Mouse (Mus musculus): Measurements from ENCODE around the gene Htra2. TPM values are rescaled to one million over a fixed set of nuclear protein-coding genes. Genes with fewer than 3 reads are reported as not detected.

Htra2 gene
- polyA plus RNA-seq, 1 experiment from 2014 or later = 63.2 TPM

- Histone ChIP-seq H3K4me2 (replicated peaks) (no peak overlapping the region), H3K27ac (replicated peaks) (no peak overlapping the region), H3K9me3 (no peaks in the 10 kb centered on the region), H3K27me3 (peaks cover 57% of the 10 kb centered on the region), H3K4me1 (peaks cover 3% of the 10 kb centered on the region; the same call in 1 of the 2 replicates), H3K4me3 (no peak overlapping the region), H3K36me3 (no peaks in the 10 kb centered on the region), H3K9ac (replicated peaks) (no peak overlapping the region)
- no peak for ATAC-seq (ENCODE audit: low FRiP score, low read depth)
- WGBS = 79% methylated on average over 8 of the region's 8 CpGs
Observed at GRCm38 (mm10) chr6:83027293-83027692, 27.8 kb downstream of the Htra2 start.

GRCm38 (mm10) chr6:83025221-83025620 lies 29.9 kb downstream of the Htra2 start:
- peaks cover 36% of the 10 kb centered on the region for H3K27me3 ChIP-seq
- H3K9me3 ChIP-seq = no peaks in the 10 kb centered on the region
- H3K36me3 ChIP-seq = no peaks in the 10 kb centered on the region
- ATAC-seq (ENCODE audit: low FRiP score, low read depth) = no peak
- H3K27ac ChIP-seq (replicated peaks) = no peak overlapping the region
- no peak overlapping the region for H3K4me2 ChIP-seq (replicated peaks)
- no peak overlapping the region for H3K9ac ChIP-seq (replicated peaks)
- H3K4me3 ChIP-seq = no peak overlapping the region
- 94% methylated on average over 4 of the region's 4 CpGs for WGBS
- H3K4me1 ChIP-seq = no peaks in the 10 kb centered on the region; the same call in 1 of the 2 replicates

- Histone ChIP-seq H3K9ac (replicated peaks) (no peak overlapping the region), H3K4me1 (no peaks in the 10 kb centered on the region), H3K27me3 (peaks cover 28% of the 10 kb centered on the region), H3K36me3 (no peaks in the 10 kb centered on the region), H3K9me3 (no peaks in the 10 kb centered on the region), H3K27ac (replicated peaks) (no peak overlapping the region), H3K4me3 (no peak overlapping the region), H3K4me2 (replicated peaks) (no peak overlapping the region)
- 68% methylated on average over 4 of the region's 4 CpGs for WGBS
- no peak for ATAC-seq (ENCODE audit: low FRiP score, low read depth)
Observed at GRCm38 (mm10) chr6:83024421-83024820, 30.7 kb downstream of the Htra2 start.

GRCm38 (mm10) chr6:83023786-83024185 lies 31.3 kb downstream of the Htra2 start:
- WGBS = 99% methylated on average over 2 of the region's 2 CpGs
- Histone ChIP-seq H3K27ac (replicated peaks) (no peak overlapping the region), H3K9me3 (no peaks in the 10 kb centered on the region), H3K4me3 (no peak overlapping the region), H3K27me3 (peaks cover 22% of the 10 kb centered on the region), H3K4me1 (no peaks in the 10 kb centered on the region), H3K36me3 (no peaks in the 10 kb centered on the region), H3K9ac (replicated peaks) (no peak overlapping the region), H3K4me2 (replicated peaks) (no peak overlapping the region)
- ATAC-seq (ENCODE audit: low FRiP score, low read depth) = no peak

- WGBS = 84% methylated on average over 9 of the region's 9 CpGs
- no peak overlapping the region for H3K4me3 ChIP-seq
- no peak overlapping the region for H3K9ac ChIP-seq (replicated peaks)
- no peak for ATAC-seq (ENCODE audit: low FRiP score, low read depth)
- no peak overlapping the region for H3K4me2 ChIP-seq (replicated peaks)
- no peak overlapping the region for H3K27ac ChIP-seq (replicated peaks)
- H3K9me3 ChIP-seq = no peaks in the 10 kb centered on the region
- H3K36me3 ChIP-seq = no peaks in the 10 kb centered on the region
- peaks cover 14% of the 10 kb centered on the region for H3K27me3 ChIP-seq
- H3K4me1 ChIP-seq = no peaks in the 10 kb centered on the region
Observed at GRCm38 (mm10) chr6:83023008-83023407, 32.1 kb downstream of the Htra2 start.

- H3K4me2 ChIP-seq (replicated peaks) = no peak overlapping the region
- H3K36me3 ChIP-seq = no peaks in the 10 kb centered on the region
- no peaks in the 10 kb centered on the region for H3K9me3 ChIP-seq
- no peak overlapping the region for H3K9ac ChIP-seq (replicated peaks)
- 90% methylated on average over 4 of the region's 4 CpGs for WGBS
- H3K27me3 ChIP-seq = peaks cover 8% of the 10 kb centered on the region; the same call in 1 of the 2 replicates
- ATAC-seq (ENCODE audit: low FRiP score, low read depth) = no peak
- no peak overlapping the region for H3K4me3 ChIP-seq
- no peak overlapping the region for H3K27ac ChIP-seq (replicated peaks)
- no peaks in the 10 kb centered on the region for H3K4me1 ChIP-seq
Observed at GRCm38 (mm10) chr6:83020836-83021593, 34.1 kb downstream of the Htra2 start.

- WGBS = 93% methylated on average over 6 of the region's 6 CpGs
- H3K4me2 ChIP-seq (replicated peaks) = no peak overlapping the region
- H3K9ac ChIP-seq (replicated peaks) = no peak overlapping the region
- no peak overlapping the region for H3K4me3 ChIP-seq
- H3K27ac ChIP-seq (replicated peaks) = no peak overlapping the region
- no peaks in the 10 kb centered on the region for H3K36me3 ChIP-seq
- no peaks in the 10 kb centered on the region for H3K4me1 ChIP-seq
- no peak for ATAC-seq (ENCODE audit: low FRiP score, low read depth)
- peaks cover 6% of the 10 kb centered on the region; the same call in 1 of the 2 replicates for H3K27me3 ChIP-seq
- no peaks in the 10 kb centered on the region for H3K9me3 ChIP-seq
Observed at GRCm38 (mm10) chr6:83020121-83020520, 35.0 kb downstream of the Htra2 start.

GRCm38 (mm10) chr6:83019044-83019443 lies 36.0 kb downstream of the Htra2 start:
- no peaks in the 10 kb centered on the region for H3K4me1 ChIP-seq
- WGBS = 75% methylated on average over 3 of the region's 3 CpGs
- no peaks in the 10 kb centered on the region for H3K9me3 ChIP-seq
- no peaks in the 10 kb centered on the region for H3K36me3 ChIP-seq
- H3K4me2 ChIP-seq (replicated peaks) = no peak overlapping the region
- 0 out of 2 replicates have a peak, but pooled peaks cover 3% of the 10 kb centered on the region for H3K27me3 ChIP-seq
- no peak overlapping the region for H3K4me3 ChIP-seq
- no peak for ATAC-seq (ENCODE audit: low FRiP score, low read depth)
- no peak overlapping the region for H3K9ac ChIP-seq (replicated peaks)
- no peak overlapping the region for H3K27ac ChIP-seq (replicated peaks)

- Histone ChIP-seq H3K4me1 (no peaks in the 10 kb centered on the region), H3K4me2 (replicated peaks) (no peak overlapping the region), H3K9ac (replicated peaks) (no peak overlapping the region), H3K27ac (replicated peaks) (no peak overlapping the region), H3K27me3 (no peaks in the 10 kb centered on the region), H3K9me3 (no peaks in the 10 kb centered on the region), H3K4me3 (no peak overlapping the region), H3K36me3 (no peaks in the 10 kb centered on the region)
- WGBS = 72% methylated on average over 3 of the region's 3 CpGs
- no peak for ATAC-seq (ENCODE audit: low FRiP score, low read depth)
Observed at GRCm38 (mm10) chr6:83017190-83017589, 37.9 kb downstream of the Htra2 start.

- H3K27me3 ChIP-seq = no peaks in the 10 kb centered on the region
Observed at GRCm38 (mm10) chr6:83015749-83016148, 39.3 kb downstream of the Htra2 start.

GRCm38 (mm10) chr6:83014482-83015466 lies 40.3 kb downstream of the Htra2 start:
- no peak for ATAC-seq (ENCODE audit: low FRiP score, low read depth)
- H3K4me1 ChIP-seq = no peaks in the 10 kb centered on the region
- H3K27ac ChIP-seq (replicated peaks) = no peak overlapping the region
- H3K4me3 ChIP-seq = no peak overlapping the region
- H3K9ac ChIP-seq (replicated peaks) = no peak overlapping the region
- H3K27me3 ChIP-seq = no peaks in the 10 kb centered on the region
- H3K9me3 ChIP-seq = no peaks in the 10 kb centered on the region
- 78% methylated on average over 12 of the region's 12 CpGs for whole genome bisulfite sequencing
- H3K4me2 ChIP-seq (replicated peaks) = no peak overlapping the region
- H3K36me3 ChIP-seq = no peaks in the 10 kb centered on the region

More at GRCm38 (mm10) chr6:83015749-83016148, 39.3 kb downstream of the Htra2 start:
- Histone ChIP-seq H3K9ac (replicated peaks) (no peak overlapping the region), H3K4me3 (no peak overlapping the region), H3K4me2 (replicated peaks) (no peak overlapping the region), H3K9me3 (no peaks in the 10 kb centered on the region), H3K4me1 (no peaks in the 10 kb centered on the region), H3K27ac (replicated peaks) (no peak overlapping the region), H3K36me3 (no peaks in the 10 kb centered on the region)
- no peak for ATAC-seq (ENCODE audit: low FRiP score, low read depth)
- 88% methylated on average over 2 of the region's 2 CpGs for WGBS

- H3K27me3 ChIP-seq = no peaks in the 10 kb centered on the region
- WGBS = 77% methylated on average over 5 of the region's 5 CpGs
- no peaks in the 10 kb centered on the region for H3K4me1 ChIP-seq
- H3K9ac ChIP-seq (replicated peaks) = no peak overlapping the region
- no peak overlapping the region for H3K27ac ChIP-seq (replicated peaks)
- no peak for ATAC-seq (ENCODE audit: low FRiP score, low read depth)
- H3K9me3 ChIP-seq = no peaks in the 10 kb centered on the region
- no peak overlapping the region for H3K4me2 ChIP-seq (replicated peaks)
- H3K36me3 ChIP-seq = no peaks in the 10 kb centered on the region
- no peak overlapping the region for H3K4me3 ChIP-seq
Observed at GRCm38 (mm10) chr6:83013444-83013843, 41.6 kb downstream of the Htra2 start.
